Mouse (Mus musculus) erythroblast, embryonic 14.5 days (primary cell): ENCODE measurements around the gene C1ra.

Experiments
- GATA1 ChIP-seq: IDR thresholded peaks from 2 replicates; pipeline ENCODE4 v1.6.1; 2012; ENCODE audit warnings: low read length, inconsistent platforms, mixed read lengths
- TAL1 ChIP-seq: IDR thresholded peaks from 3 replicates; pipeline ENCODE4 v1.6.1; 2012; ENCODE audit warnings: low read length, inconsistent platforms, mixed read lengths

DNA sequence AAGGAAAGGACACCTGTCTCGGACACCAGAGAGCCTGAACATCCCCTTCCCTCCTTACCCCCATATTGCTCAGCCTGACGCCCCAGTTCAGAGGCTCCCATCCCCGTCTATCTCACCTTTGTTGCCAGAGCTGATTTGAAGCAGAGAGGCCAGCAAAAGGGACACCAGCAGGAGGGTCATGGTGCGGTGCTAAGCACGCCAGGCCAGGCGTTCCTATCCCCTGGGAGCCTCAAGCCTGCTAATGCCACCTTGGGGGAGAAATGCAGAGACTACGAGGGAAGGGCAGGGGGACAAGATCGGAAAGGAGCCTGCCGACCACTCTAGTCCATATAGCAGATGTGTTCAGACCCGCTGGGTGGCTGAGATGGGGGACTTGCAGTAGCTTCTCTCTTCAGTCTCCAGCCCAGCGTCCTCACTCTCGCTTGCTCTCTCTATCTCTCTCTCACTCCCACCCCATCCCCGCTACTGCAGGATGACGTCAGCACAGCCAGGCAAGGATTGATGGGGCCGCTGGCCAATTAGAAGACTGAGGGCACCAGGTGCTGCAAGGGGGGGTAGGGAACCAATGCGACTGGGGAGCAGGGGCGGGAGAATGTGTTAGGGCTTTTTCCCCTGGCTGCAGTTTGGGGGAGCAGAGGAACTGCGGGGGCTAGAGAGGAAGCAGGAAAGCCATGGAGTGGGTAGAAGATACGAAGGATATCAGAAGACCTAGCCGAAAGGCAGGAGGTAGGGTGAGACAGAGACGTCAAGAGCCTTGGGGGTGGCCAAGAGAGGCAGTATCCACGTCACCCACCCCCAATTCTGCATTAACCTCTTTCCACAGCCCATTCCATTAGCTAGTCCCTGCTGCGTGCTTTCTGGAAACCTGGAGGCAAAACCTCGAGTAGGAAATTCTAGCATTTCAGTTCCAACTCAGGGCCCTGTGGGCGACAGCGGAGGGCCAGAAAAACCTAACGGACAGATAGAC, 47.6 kb upstream of the C1ra start, which contains the start of gene Clstn3:
- TF ChIP-seq TAL1 (no peak), GATA1 (no peak)
